Mouse (Mus musculus): ENCODE results near the gene Cacnb1. TPM values are rescaled to one million over a fixed set of nuclear protein-coding genes. Genes with fewer than 3 reads are reported as not detected.

The Cacnb1 gene
- polyA plus RNA-seq, 1 experiment from 2014 or later: 11.7 TPM

- H3K36me3 ChIP-seq (ENCODE audit: control insufficient read depth, insufficient read depth, low read length): no peaks in the 10 kb centered on the region
- 0 out of 2 replicates have a peak overlapping the region, but pooled peaks have one; percentile 4 for H3K4me2 ChIP-seq (replicated peaks; ENCODE audit: low read depth, low read length)
- H3K27me3 ChIP-seq (ENCODE audit: control insufficient read depth, insufficient read depth, low read length): peaks cover 8% of the 10 kb centered on the region
- no peak overlapping the region for H3K4me3 ChIP-seq (ENCODE audit: low read length)
- 14% methylated on average over 9 of the region's 9 CpGs for WGBS
- no peak overlapping the region for H3K27ac ChIP-seq (ENCODE audit: low read depth, low read length)
- no peaks in the 10 kb centered on the region for H3K9me3 ChIP-seq (ENCODE audit: control insufficient read depth, low read length)
- ATAC-seq (ENCODE audit: low FRiP score, low TSS enrichment): no peak
- no peak overlapping the region for H3K9ac ChIP-seq (ENCODE audit: low read depth, low read length)
- H3K4me1 ChIP-seq (ENCODE audit: control insufficient read depth, insufficient read depth, low read length): peaks cover 10% of the 10 kb centered on the region; the same call in 1 of the 2 replicates
These were observed 34.6 kb upstream of the Cacnb1 start for GRCm38 (mm10) chr11:98057466-98057865.

GRCm38 (mm10) chr11:98052989-98053834, 30.4 kb upstream of the Cacnb1 start, which contains the start of gene Stac2:
TSS of gene Stac2 (minus strand) at chr11:98053462.
- Histone ChIP-seq H3K27ac (ENCODE audit: low read depth, low read length) (no peak within 1 kb of the TSS), H3K36me3 (ENCODE audit: control insufficient read depth, insufficient read depth, low read length) (no peaks in the 10 kb centered on the region), H3K4me1 (ENCODE audit: control insufficient read depth, insufficient read depth, low read length) (peaks cover 22% of the 10 kb centered on the region), H3K9ac (ENCODE audit: low read depth, low read length) (peak within 1 kb of the TSS; percentile 63), H3K4me3 (ENCODE audit: low read length) (peak within 1 kb of the TSS; percentile 49), H3K9me3 (ENCODE audit: control insufficient read depth, low read length) (no peaks in the 10 kb centered on the region), H3K4me2 (replicated peaks; ENCODE audit: low read depth, low read length) (peak within 1 kb of the TSS; percentile 81), H3K27me3 (ENCODE audit: control insufficient read depth, insufficient read depth, low read length) (peaks cover 21% of the 10 kb centered on the region)
- ATAC-seq (ENCODE audit: low FRiP score, low TSS enrichment): peak; percentile 88
- WGBS: 3% methylated on average over 34 of the region's 48 CpGs

- ATAC-seq (ENCODE audit: low FRiP score, low TSS enrichment): peak; percentile 14; the same call in 1 of the 2 replicates
- peaks cover 19% of the 10 kb centered on the region for H3K4me1 ChIP-seq (ENCODE audit: control insufficient read depth, insufficient read depth, low read length)
- H3K27me3 ChIP-seq (ENCODE audit: control insufficient read depth, insufficient read depth, low read length): peaks cover 21% of the 10 kb centered on the region
- H3K4me2 ChIP-seq (replicated peaks; ENCODE audit: low read depth, low read length): peak overlapping the region; percentile 81
- H3K27ac ChIP-seq (ENCODE audit: low read depth, low read length): no peak overlapping the region
- WGBS: under 1% methylated on average over 81 of the region's 83 CpGs
- peak overlapping the region; percentile 63 for H3K9ac ChIP-seq (ENCODE audit: low read depth, low read length)
- H3K4me3 ChIP-seq (ENCODE audit: low read length): peak overlapping the region; percentile 49
- H3K36me3 ChIP-seq (ENCODE audit: control insufficient read depth, insufficient read depth, low read length): no peaks in the 10 kb centered on the region
- H3K9me3 ChIP-seq (ENCODE audit: control insufficient read depth, low read length): no peaks in the 10 kb centered on the region
These were observed 29.5 kb upstream of the Cacnb1 start for GRCm38 (mm10) chr11:98052129-98052988.

- H3K4me1 ChIP-seq (ENCODE audit: control insufficient read depth, insufficient read depth, low read length): peaks cover 17% of the 10 kb centered on the region
- no peak overlapping the region for H3K27ac ChIP-seq (ENCODE audit: low read depth, low read length)
- H3K27me3 ChIP-seq (ENCODE audit: control insufficient read depth, insufficient read depth, low read length): peaks cover 21% of the 10 kb centered on the region
- H3K9ac ChIP-seq (ENCODE audit: low read depth, low read length): peak overlapping the region; percentile 63; the same call in 1 of the 2 replicates
- H3K4me3 ChIP-seq (ENCODE audit: low read length): peak overlapping the region; percentile 49
- no peaks in the 10 kb centered on the region for H3K36me3 ChIP-seq (ENCODE audit: control insufficient read depth, insufficient read depth, low read length)
- WGBS: 4% methylated on average over 12 of the region's 12 CpGs
- ATAC-seq (ENCODE audit: low FRiP score, low TSS enrichment): no peak
- H3K9me3 ChIP-seq (ENCODE audit: control insufficient read depth, low read length): no peaks in the 10 kb centered on the region
- H3K4me2 ChIP-seq (replicated peaks; ENCODE audit: low read depth, low read length): peak overlapping the region; percentile 81
These were observed 28.8 kb upstream of the Cacnb1 start for GRCm38 (mm10) chr11:98051611-98052128.

GRCm38 (mm10) chr11:98050940-98051339, 28.1 kb upstream of the Cacnb1 start:
- H3K4me1 ChIP-seq (ENCODE audit: control insufficient read depth, insufficient read depth, low read length): peaks cover 17% of the 10 kb centered on the region
- H3K27me3 ChIP-seq (ENCODE audit: control insufficient read depth, insufficient read depth, low read length): peaks cover 21% of the 10 kb centered on the region
- H3K4me2 ChIP-seq (replicated peaks; ENCODE audit: low read depth, low read length): no peak overlapping the region
- ATAC-seq (ENCODE audit: low FRiP score, low TSS enrichment): no peak
- 33% methylated on average over 1 of the region's 2 CpGs for WGBS
- H3K4me3 ChIP-seq (ENCODE audit: low read length): no peak overlapping the region; the same call in 1 of the 2 replicates
- no peak overlapping the region for H3K27ac ChIP-seq (ENCODE audit: low read depth, low read length)
- no peaks in the 10 kb centered on the region for H3K9me3 ChIP-seq (ENCODE audit: control insufficient read depth, low read length)
- H3K36me3 ChIP-seq (ENCODE audit: control insufficient read depth, insufficient read depth, low read length): no peaks in the 10 kb centered on the region
- H3K9ac ChIP-seq (ENCODE audit: low read depth, low read length): no peak overlapping the region

- no peak overlapping the region for H3K4me3 ChIP-seq (ENCODE audit: low read length)
- H3K9me3 ChIP-seq (ENCODE audit: control insufficient read depth, low read length): no peaks in the 10 kb centered on the region
- no peak for ATAC-seq (ENCODE audit: low FRiP score, low TSS enrichment)
- WGBS: 26% methylated on average over 2 of the region's 2 CpGs
- H3K27ac ChIP-seq (ENCODE audit: low read depth, low read length): no peak overlapping the region
- peaks cover 17% of the 10 kb centered on the region for H3K4me1 ChIP-seq (ENCODE audit: control insufficient read depth, insufficient read depth, low read length)
- no peak overlapping the region for H3K4me2 ChIP-seq (replicated peaks; ENCODE audit: low read depth, low read length)
- peaks cover 21% of the 10 kb centered on the region for H3K27me3 ChIP-seq (ENCODE audit: control insufficient read depth, insufficient read depth, low read length)
- no peaks in the 10 kb centered on the region for H3K36me3 ChIP-seq (ENCODE audit: control insufficient read depth, insufficient read depth, low read length)
- H3K9ac ChIP-seq (ENCODE audit: low read depth, low read length): no peak overlapping the region
These were observed 27.6 kb upstream of the Cacnb1 start for GRCm38 (mm10) chr11:98050520-98050815.

- Histone ChIP-seq H3K9me3 (ENCODE audit: control insufficient read depth, low read length) (no peaks in the 10 kb centered on the region), H3K4me1 (ENCODE audit: control insufficient read depth, insufficient read depth, low read length) (peaks cover 17% of the 10 kb centered on the region), H3K27me3 (ENCODE audit: control insufficient read depth, insufficient read depth, low read length) (peaks cover 21% of the 10 kb centered on the region), H3K36me3 (ENCODE audit: control insufficient read depth, insufficient read depth, low read length) (no peaks in the 10 kb centered on the region), H3K4me2 (replicated peaks; ENCODE audit: low read depth, low read length) (no peak overlapping the region), H3K4me3 (ENCODE audit: low read length) (no peak overlapping the region), H3K27ac (ENCODE audit: low read depth, low read length) (no peak overlapping the region), H3K9ac (ENCODE audit: low read depth, low read length) (no peak overlapping the region)
- no peak for ATAC-seq (ENCODE audit: low FRiP score, low TSS enrichment)
- WGBS: 59% methylated on average over 14 of the region's 14 CpGs
These were observed 27.1 kb upstream of the Cacnb1 start for GRCm38 (mm10) chr11:98049672-98050519.

GRCm38 (mm10) chr11:98047745-98048144, 24.9 kb upstream of the Cacnb1 start:
- Histone ChIP-seq H3K27me3 (ENCODE audit: control insufficient read depth, insufficient read depth, low read length) (peaks cover 15% of the 10 kb centered on the region), H3K36me3 (ENCODE audit: control insufficient read depth, insufficient read depth, low read length) (no peaks in the 10 kb centered on the region), H3K9me3 (ENCODE audit: control insufficient read depth, low read length) (no peaks in the 10 kb centered on the region), H3K9ac (ENCODE audit: low read depth, low read length) (no peak overlapping the region), H3K4me1 (ENCODE audit: control insufficient read depth, insufficient read depth, low read length) (peaks cover 21% of the 10 kb centered on the region), H3K4me3 (ENCODE audit: low read length) (no peak overlapping the region), H3K4me2 (replicated peaks; ENCODE audit: low read depth, low read length) (no peak overlapping the region), H3K27ac (ENCODE audit: low read depth, low read length) (no peak overlapping the region)
- 74% methylated on average over 4 of the region's 4 CpGs for WGBS
- ATAC-seq (ENCODE audit: low FRiP score, low TSS enrichment): no peak

All from kidney, embryonic 14.5 days (tissue).